Mouse (Mus musculus) lung, adult 2 months (tissue): ENCODE results near the gene Enho. TPM values are rescaled to one million over a fixed set of nuclear protein-coding genes. Genes with fewer than 3 reads are reported as not detected.
"Not testable (repeated sequence)": the region's sequence is repeated elsewhere in the genome, so short reads cannot be mapped to it uniquely, and the experiment has no call there.

Experiments
- DNase-seq: peaks from one replicate; pipeline ENCODE4 v3.0.0; 2022
- H3K4me1 ChIP-seq: fragments of 200-500 bp; 2 replicates; pipeline ENCODE4 v1.6.1; 2011; ENCODE audit warnings: low read length; ENCODE audit not compliant: control insufficient read depth, insufficient read depth
- H3K4me3 ChIP-seq: fragments of 200-500 bp; replicated peaks from 2 replicates; pipeline ENCODE3; 2011; ENCODE audit warnings: low read depth, mild to moderate bottlenecking, control low read depth, low read length; ENCODE audit errors: extremely low read depth
- CTCF ChIP-seq: fragments of 200-500 bp; IDR thresholded peaks from 2 replicates; pipeline ENCODE4 v1.5.1; 2011; ENCODE audit warnings: mild to moderate bottlenecking, low read length, control low read depth; ENCODE audit not compliant: insufficient read depth
- POLR2A ChIP-seq: fragments of 200-500 bp; IDR thresholded peaks from 2 replicates; pipeline ENCODE4 v1.6.1; 2011; ENCODE audit warnings: low read depth, mild to moderate bottlenecking, control low read depth, low read length, borderline replicate concordance; ENCODE audit errors: extremely low read depth
- WGBS: fragments of 180-500 bp; shearing (Covaris S2); methylation state at CpG from one replicate; pipeline ENCODE4 v1.1.7; 2018; 5-methylcytosine and 5-hydroxymethylcytosine counted together
- polyA plus RNA-seq: library from polyadenylated mRNA; depleted of rRNA; stranded (reverse); fragments of >200 nt; gene quantifications from 2 replicates; pipeline ENCODE4 v1.2.3, GENCODE M21; 2012; rRNA removed

Gene Enho
- 36.4 and 48.9 TPM in 2 replicates for polyA plus RNA-seq

GRCm38 (mm10) chr4:41639913-41640507 is at the start of gene Enho:
Gene Enho (minus strand): TSS chr4:41640324.
- Histone ChIP-seq H3K4me1 (no peaks in the 10 kb centered on the region; the same call in 1 of the 2 replicates), H3K4me3 (peak within 1 kb of the TSS; percentile 65)
- WGBS, result under 1% methylated on average over 72 of the region's 74 CpGs
- TF ChIP-seq CTCF (no peak), POLR2A (no peak)
- peak; percentile 95 for DNase-seq

- H3K4me1 ChIP-seq, H3K4me3 ChIP-seq, DNase-seq: not testable (repeated sequence)
- WGBS, result 67% methylated on average over 1 of the region's 1 CpGs
Observed at GRCm38 (mm10) chr4:41688562-41688961, 48.4 kb upstream of the Enho start.

GRCm38 (mm10) chr4:41685882-41686492 is 45.9 kb upstream of the Enho start:
- 72% methylated on average over 10 of the region's 10 CpGs for WGBS

GRCm38 (mm10) chr4:41684931-41685453 is 44.9 kb upstream of the Enho start:
- not testable (repeated sequence) for DNase-seq

More at GRCm38 (mm10) chr4:41685882-41686492, 45.9 kb upstream of the Enho start:
- H3K4me1 ChIP-seq, DNase-seq, H3K4me3 ChIP-seq: not testable (repeated sequence)

GRCm38 (mm10) chr4:41684131-41684930 is 44.2 kb upstream of the Enho start:
- H3K4me1 ChIP-seq, H3K4me3 ChIP-seq, DNase-seq: not testable (repeated sequence)
- 17% methylated on average over 27 of the region's 27 CpGs for WGBS

More at GRCm38 (mm10) chr4:41684931-41685453, 44.9 kb upstream of the Enho start:
- not testable (repeated sequence) for H3K4me3 ChIP-seq, H3K4me1 ChIP-seq
- WGBS, result 6% methylated on average over 14 of the region's 14 CpGs

- 3% methylated on average over 5 of the region's 27 CpGs for WGBS
- not testable (repeated sequence) for H3K4me3 ChIP-seq, H3K4me1 ChIP-seq, DNase-seq
Observed at GRCm38 (mm10) chr4:41683303-41683702, 43.2 kb upstream of the Enho start.

GRCm38 (mm10) chr4:41682789-41683188 is 42.7 kb upstream of the Enho start:
- no peak for TF ChIP-seq POLR2A
- no peak for TF ChIP-seq CTCF
- DNase-seq, result no peak
- H3K4me3 ChIP-seq, result no peak overlapping the region
- H3K4me1 ChIP-seq, result no peaks in the 10 kb centered on the region
- WGBS, result 47% methylated on average over 6 of the region's 6 CpGs

GRCm38 (mm10) chr4:41681947-41682346 is 41.8 kb upstream of the Enho start:
- Histone ChIP-seq H3K4me1 (no peaks in the 10 kb centered on the region), H3K4me3 (no peak overlapping the region)
- 75% methylated on average over 10 of the region's 10 CpGs for WGBS
- DNase-seq, result no peak
- TF ChIP-seq CTCF (no peak), POLR2A (no peak)

GRCm38 (mm10) chr4:41681176-41681575 is 41.1 kb upstream of the Enho start:
- DNase-seq, result no peak
- Histone ChIP-seq H3K4me3 (no peak overlapping the region), H3K4me1 (no peaks in the 10 kb centered on the region)
- no peak for TF ChIP-seq POLR2A
- no peak for TF ChIP-seq CTCF
- 58% methylated on average over 4 of the region's 4 CpGs for WGBS

- TF ChIP-seq CTCF (no peak), POLR2A (no peak)
- H3K4me3 ChIP-seq, result no peak overlapping the region
- H3K4me1 ChIP-seq, result no peaks in the 10 kb centered on the region
- WGBS, result 44% methylated on average over 2 of the region's 2 CpGs
- DNase-seq, result no peak
Observed at GRCm38 (mm10) chr4:41679291-41679690, 39.2 kb upstream of the Enho start.
